Mouse (Mus musculus) myocyte (in vitro differentiated cells): ENCODE measurements around the gene Slc37a1.

Experiments
- CEBPB ChIP-seq: IDR thresholded peaks from 2 replicates; pipeline ENCODE4 v1.6.1; 2011; ENCODE audit warnings: mild to moderate bottlenecking, moderate library complexity; ENCODE audit not compliant: poor library complexity, insufficient read depth, severe bottlenecking
- E2F4 ChIP-seq: IDR thresholded peaks from one replicate; pipeline ENCODE4 v1.6.1; 2011; ENCODE audit warnings: mild to moderate bottlenecking, control low read depth, moderate library complexity; ENCODE audit not compliant: insufficient read depth
- MAX ChIP-seq: IDR thresholded peaks from one replicate; pipeline ENCODE4 v1.6.1; 2011; ENCODE audit warnings: low read depth, mild to moderate bottlenecking, control low read depth
- MYOD1 ChIP-seq, 3 experiments: IDR thresholded peaks; one replicate each; pipeline ENCODE4 v1.6.1; 2011; ENCODE audit warnings: control low read depth in 2 of 3, low read depth in 2 of 3, mild to moderate bottlenecking in 2 of 3, moderate library complexity in 1 of 3; ENCODE audit not compliant: insufficient read length in 2 of 3, control insufficient read depth in 1 of 3
- MYOG ChIP-seq, 3 experiments: IDR thresholded peaks; one replicate each; pipeline ENCODE4 v1.6.1; 2011; ENCODE audit warnings: control low read depth in 2 of 3, low read depth in 2 of 3, mild to moderate bottlenecking in 2 of 3; ENCODE audit not compliant: insufficient read length in 2 of 3, control insufficient read depth in 1 of 3, insufficient read depth in 1 of 3
- POLR2A ChIP-seq: IDR thresholded peaks from one replicate; pipeline ENCODE4 v1.6.1; 2011; ENCODE audit warnings: low read depth, mild to moderate bottlenecking, control low read depth, moderate library complexity; ENCODE audit not compliant: insufficient read length
- POLR2AphosphoS2 ChIP-seq: IDR thresholded peaks from one replicate; pipeline ENCODE4 v1.6.1; 2011; ENCODE audit warnings: low read depth, control low read depth; ENCODE audit not compliant: insufficient read length
- SRF ChIP-seq: IDR thresholded peaks from one replicate; pipeline ENCODE4 v1.6.1; 2011; ENCODE audit warnings: low read depth; ENCODE audit not compliant: control insufficient read depth, insufficient read length
- TCF12 ChIP-seq: IDR thresholded peaks from one replicate; pipeline ENCODE4 v1.6.1; 2011; ENCODE audit warnings: mild to moderate bottlenecking, control low read depth; ENCODE audit not compliant: poor library complexity, insufficient read depth, severe bottlenecking
- USF1 ChIP-seq: IDR thresholded peaks from one replicate; pipeline ENCODE4 v1.6.1; 2011; ENCODE audit warnings: low read depth, mild to moderate bottlenecking, control low read depth, moderate library complexity

- TF ChIP-seq POLR2A, result no peak
- TF ChIP-seq POLR2AphosphoS2, result no peak
- TF ChIP-seq MAX, result no peak
- TF ChIP-seq E2F4, result no peak
- no peak for TF ChIP-seq TCF12
- TF ChIP-seq USF1, result no peak
- TF ChIP-seq SRF, result no peak
- no peak for TF ChIP-seq MYOG (IDR thresholded peaks at IDR 0.05; ENCODE audit: control insufficient read depth in 1 of 3, insufficient read depth in 1 of 3, insufficient read length in 2 of 3, low read depth in 2 of 3)
- TF ChIP-seq MYOD1 (IDR thresholded peaks at IDR 0.05; ENCODE audit: control insufficient read depth in 1 of 3, insufficient read length in 2 of 3, low read depth in 2 of 3), result no peak
- no peak for TF ChIP-seq CEBPB
These were observed 41.3 kb upstream of the Slc37a1 start for GRCm38 (mm10) chr17:31245321-31245720.
